Mouse (Mus musculus) E14TG2a.4 (cell line): ENCODE data around the gene Macrod1.

Source experiments
- CTCF ChIP-seq: conservative IDR thresholded peaks from 2 replicates; pipeline ENCODE4 v1.5.1; 2014; ENCODE audit warnings: low read length
- NANOG ChIP-seq: IDR thresholded peaks from 2 replicates; pipeline ENCODE4 v1.6.1; 2014; ENCODE audit warnings: borderline replicate concordance, low read length, mixed read lengths
- POU5F1 ChIP-seq: IDR thresholded peaks from 2 replicates; pipeline ENCODE4 v1.6.1; 2014; ENCODE audit warnings: low read length, borderline replicate concordance

DNA sequence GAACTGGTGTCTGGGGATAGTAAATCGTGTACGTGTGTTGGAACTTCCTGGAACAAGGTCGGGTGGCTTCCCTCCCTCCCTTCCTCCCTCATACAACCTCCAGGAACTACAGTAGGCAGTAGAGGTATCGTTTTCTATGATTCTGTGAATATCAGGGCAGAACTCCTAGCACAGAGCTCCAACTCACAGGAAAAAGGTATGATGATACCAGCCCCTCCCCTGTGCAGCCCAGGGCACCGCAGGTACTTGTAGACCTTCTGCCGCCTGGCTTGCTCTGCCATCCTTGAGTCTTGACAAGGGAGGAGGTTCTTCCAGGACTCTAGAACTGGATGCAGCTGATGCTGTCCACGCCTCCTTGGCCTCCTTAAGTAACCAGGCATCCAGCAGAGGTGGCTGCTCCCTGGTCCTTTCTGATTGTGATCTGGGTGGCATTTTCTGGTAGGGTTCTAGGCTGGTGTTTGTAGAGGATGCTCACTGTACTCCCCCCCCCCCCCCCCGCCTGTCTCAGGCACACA, 10.3 kb downstream of the Macrod1 start:
- no peak for TF ChIP-seq CTCF
- no peak for TF ChIP-seq POU5F1
- no peak for TF ChIP-seq NANOG
